Mouse (Mus musculus): ENCODE measurements at regions not wholly inside any gene's neighbourhood (a gene's known extent, or its start where the extent isn't known, plus 50 kb on each side); places are given as distances from the start of the nearest gene placed in this dataset.

GRCm38 (mm10) chr16:85743022-85743421 is 59.9 kb downstream of the Adamts1 start:
- DNase-seq (ENCODE audit: low spot score) = no peak

DNA sequence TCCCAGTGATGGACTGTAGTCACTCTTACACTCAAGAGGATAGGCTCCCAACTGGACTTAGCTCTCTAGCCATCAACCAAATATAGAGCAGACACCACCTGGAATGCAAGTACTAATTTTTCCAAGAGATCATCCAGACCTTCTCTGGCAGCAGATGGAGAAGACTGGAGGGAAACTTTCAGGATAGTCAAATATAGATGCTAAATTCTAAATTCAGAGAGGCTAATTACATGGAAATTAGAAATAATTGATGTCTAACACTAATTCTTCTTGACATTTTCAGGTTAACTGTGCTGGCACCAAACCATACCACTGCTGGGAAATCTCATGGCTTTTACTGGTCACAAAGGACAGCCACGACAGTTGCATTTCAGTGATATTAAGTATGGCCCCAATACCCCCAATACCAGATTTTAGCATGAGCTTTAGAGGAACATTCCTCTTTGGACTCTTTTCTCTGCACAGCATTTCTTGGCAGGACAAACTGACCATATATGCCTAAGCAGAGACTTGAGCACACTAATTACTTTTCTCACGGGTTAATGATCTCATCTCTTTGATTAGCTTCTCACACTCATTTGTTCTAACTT is 64.2 kb downstream of the Adamts1 start:
- no peak for DNase-seq (ENCODE audit: low spot score)

DNA sequence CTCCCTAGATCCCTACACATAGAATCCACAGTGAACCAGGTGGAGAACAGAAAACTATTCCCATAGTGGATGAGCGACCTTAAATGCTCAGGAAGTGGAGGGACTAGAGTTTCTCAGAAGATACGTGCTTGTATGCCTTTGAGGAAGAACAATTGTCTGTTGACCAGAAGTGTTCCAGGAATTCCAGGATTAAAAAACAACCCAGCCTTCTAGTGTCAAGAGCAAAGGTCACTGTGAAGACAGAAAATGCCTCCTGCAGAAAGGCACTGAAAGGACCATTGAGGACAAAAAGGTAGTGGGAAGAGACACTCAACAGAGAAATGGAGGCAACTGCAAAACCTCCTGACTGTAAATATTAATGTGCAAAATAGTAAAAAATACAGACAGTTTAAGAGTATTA is 74.9 kb downstream of the Adamts1 start:
- no peak for DNase-seq (ENCODE audit: low spot score)

GRCm38 (mm10) chr16:85721968-85722367 is 80.9 kb downstream of the Adamts1 start:
- DNase-seq (ENCODE audit: low spot score) = peak; percentile 4

- DNase-seq (ENCODE audit: low spot score) = no peak
Observed at GRCm38 (mm10) chr16:85712291-85712690, 90.6 kb downstream of the Adamts1 start.

- DNase-seq (ENCODE audit: low spot score) = no peak
Observed at GRCm38 (mm10) chr16:85704254-85705020, 98.5 kb downstream of the Adamts1 start.

- no peak for DNase-seq (ENCODE audit: low spot score)
Observed at GRCm38 (mm10) chr16:85702889-85703480, 99.9 kb downstream of the Adamts1 start.

GRCm38 (mm10) chr16:85699329-85699728 is 103.6 kb downstream of the Adamts1 start:
- DNase-seq (ENCODE audit: low spot score) = no peak

DNA sequence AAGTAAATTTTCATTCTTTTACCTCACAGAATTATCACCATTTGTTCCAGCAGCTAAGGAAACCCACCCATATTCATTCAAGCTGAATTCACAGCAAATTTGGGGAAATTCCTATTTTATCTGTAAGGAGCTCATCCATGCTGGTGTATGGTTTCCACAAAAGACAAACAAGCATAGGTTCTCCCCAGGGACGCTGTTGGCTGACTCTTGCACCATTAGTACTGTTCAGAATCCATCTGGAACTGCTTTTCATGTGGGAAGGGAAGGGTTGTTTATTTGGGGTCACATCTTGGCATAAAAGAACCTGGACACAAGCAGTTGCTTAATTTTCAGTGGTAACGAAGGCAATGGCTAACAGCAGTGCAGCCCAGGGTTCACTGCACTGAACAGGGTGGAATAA is 120.2 kb downstream of the Adamts1 start:
- no peak for DNase-seq (ENCODE audit: low spot score)

- no peak for DNase-seq (ENCODE audit: low spot score)
Observed at GRCm38 (mm10) chr16:85680351-85680750, 122.6 kb downstream of the Adamts1 start.

DNA sequence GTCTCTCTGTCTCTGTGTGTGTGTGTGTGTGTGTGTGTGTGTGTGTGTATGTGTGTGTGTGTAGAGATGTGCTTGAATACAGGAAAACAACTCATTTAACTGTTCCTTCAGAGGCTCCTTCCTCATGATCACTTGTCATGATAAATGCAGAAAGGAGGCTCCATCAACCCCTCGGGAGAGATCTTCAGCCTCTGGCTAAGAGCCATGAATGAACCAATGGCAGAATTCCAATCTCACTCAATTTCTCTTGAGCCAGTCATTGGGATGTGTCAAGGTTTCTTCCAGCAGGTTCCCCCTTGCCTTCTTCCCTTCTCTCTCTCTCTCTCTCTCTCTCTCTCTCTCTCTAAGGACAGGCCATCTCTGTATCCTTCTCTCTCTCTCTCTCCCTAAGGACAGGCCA is 124.1 kb downstream of the Adamts1 start:
- no peak for DNase-seq (ENCODE audit: low spot score)

- DNase-seq (ENCODE audit: low spot score) = no peak
Observed at GRCm38 (mm10) chr16:85678228-85678627, 124.7 kb downstream of the Adamts1 start.

DNA sequence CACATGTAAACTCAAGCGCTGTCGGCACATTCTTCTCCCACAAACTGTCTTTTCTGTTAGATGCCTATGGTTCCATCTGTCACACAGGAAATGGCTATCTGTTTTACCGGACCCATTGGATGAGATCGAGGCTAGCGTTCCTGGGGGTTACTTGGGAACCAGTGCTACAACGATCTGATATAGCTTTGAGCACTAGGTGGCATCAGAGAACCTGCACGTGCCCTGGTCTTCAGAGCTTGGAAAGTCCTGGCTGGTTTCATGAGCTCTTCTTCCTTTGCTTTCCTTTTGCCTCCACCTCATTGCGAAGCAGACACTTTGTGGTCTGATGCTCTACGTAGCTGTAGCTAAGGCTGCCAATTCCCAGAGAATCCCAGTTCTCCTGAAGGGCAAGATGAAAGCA is 123.8 kb upstream of the Cyyr1 start:
- DNase-seq (ENCODE audit: low spot score) = peak; percentile 10

DNA sequence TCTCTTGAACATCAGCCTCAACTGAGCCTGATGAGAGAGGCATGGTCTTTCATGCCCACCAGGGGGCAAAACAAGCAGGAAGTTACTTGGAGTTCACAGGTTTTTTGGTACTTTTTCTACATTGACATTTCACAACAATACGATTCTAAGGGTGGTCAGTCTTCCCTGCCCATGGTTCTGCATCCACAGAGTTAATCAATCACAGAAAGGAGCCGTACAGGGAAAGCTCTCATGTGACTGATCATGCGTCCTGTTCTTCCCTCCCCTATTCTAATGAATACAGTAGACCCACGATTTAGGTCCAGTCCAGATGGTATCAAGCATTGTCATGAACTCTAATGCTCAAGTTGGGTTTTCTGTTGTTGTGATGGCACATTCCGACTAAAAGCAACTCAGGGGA is 115.6 kb upstream of the Cyyr1 start:
- DNase-seq (ENCODE audit: low spot score) = no peak

DNA sequence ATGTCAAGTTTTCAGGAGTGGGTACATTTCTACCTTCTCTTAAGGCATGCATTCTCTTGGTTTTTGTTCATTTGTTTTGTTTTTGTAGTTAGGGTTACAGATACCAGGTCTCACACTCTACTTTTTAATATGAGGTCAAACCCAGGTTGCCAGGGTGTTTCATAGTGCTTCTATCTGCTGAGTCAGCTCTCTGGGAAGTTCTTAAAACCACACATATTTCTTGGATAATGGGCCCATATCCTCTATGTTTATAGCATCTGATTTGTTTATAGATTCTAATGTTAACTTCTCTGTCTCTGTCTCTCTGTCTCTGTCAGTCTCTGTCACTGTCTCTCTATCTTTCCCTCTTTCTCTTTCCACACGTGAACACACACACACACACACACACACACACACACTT is 114.6 kb upstream of the Cyyr1 start:
- DNase-seq (ENCODE audit: low spot score) = no peak

DNA sequence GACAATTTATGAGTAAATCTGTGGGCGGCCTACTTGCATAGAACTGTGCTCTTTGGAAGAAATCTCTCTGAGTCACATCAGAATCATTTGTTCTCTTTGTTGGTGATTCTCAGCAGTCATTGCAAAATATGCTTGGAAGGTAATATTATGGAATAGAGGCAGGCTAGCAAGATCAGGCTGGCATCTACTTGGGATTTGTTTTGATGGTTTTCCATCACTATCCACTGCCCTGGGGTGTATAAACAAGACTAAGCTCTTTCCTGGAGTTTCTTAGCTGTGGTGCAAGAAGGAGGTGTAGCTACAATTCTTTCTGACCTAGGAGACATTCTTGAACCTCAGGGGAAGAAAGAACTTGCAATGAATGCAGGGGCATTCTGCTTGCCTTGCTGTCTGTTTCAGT is 96.3 kb upstream of the Cyyr1 start:
- no peak for DNase-seq (ENCODE audit: low spot score)

DNA sequence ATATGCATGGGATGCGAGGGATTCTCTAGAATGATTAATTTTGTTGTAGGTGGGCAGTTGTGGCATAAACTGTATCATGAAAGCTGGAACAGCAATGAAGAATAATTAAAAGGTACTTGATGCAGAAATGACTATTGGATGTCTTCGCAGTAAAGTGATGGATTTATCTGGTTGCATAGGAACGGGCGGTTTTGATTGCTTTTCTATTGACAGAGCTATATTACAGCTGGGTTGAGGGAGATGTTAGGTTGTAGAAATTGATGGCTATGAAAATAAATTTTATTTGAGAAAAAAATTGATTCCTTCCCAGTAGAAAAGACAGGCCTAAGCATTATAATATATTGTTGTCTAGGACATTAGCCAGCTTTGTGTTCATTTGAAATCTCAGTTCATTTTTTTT is 87.8 kb upstream of the Cyyr1 start:
- DNase-seq (ENCODE audit: low spot score) = no peak

GRCm38 (mm10) chr16:85637079-85637478 is 83.9 kb upstream of the Cyyr1 start:
- no peak for DNase-seq (ENCODE audit: low spot score)

DNA sequence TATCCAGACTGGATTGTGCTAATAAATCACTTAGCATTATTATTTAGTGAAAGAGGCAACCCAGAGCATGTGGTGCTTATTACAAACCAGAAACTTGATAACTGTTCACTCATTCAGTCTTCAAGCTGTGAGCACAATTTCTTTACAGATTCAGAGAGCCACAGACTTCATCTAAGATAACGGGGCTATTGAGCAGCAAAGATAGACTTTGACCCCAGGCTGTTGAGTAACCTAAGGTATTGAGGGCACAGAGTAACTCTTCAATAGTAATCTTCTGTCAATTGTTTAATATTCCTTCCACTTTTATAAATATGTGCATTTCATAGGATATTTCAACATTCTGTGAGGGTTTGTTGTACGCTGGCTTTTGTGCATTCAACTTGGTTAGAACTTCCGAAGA is 76.5 kb upstream of the Cyyr1 start:
- DNase-seq (ENCODE audit: low spot score) = no peak

DNA sequence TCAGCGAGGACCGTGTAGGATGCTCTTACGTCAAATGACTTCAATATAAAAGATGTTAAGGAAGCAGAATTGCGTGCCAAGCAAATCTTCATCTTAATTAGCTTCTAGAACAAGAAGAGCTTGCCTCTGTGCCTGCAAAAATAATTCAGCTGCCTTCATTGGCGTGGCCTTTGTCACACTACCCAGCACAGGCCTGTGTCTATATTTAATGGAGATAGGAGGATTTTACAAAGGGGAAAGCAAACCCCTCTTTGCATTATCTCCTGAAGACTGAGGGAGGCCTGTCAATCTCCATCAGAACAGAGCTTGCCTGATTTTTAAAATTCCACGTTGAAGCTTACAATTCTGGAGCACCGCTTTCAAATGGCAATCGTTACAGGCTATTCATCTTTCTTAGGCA is 71.3 kb upstream of the Cyyr1 start:
- DNase-seq (ENCODE audit: low spot score) = no peak

DNA sequence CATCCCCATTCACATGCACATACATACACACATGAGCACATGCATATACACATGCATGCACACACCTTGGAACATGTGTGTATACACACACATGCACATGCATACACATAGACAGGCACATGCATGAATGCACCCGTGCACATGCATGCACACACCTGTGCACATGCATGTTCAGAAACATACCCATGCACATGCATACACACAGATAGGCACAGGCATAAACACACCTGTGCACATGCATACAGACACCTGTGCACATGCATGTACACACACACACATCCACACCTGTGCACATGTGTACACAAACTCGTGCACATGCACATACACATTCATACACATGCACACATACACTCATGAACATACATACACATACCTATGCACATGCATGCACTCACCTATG is 50.9 kb upstream of the Cyyr1 start:
- DNase-seq (ENCODE audit: low spot score) = no peak

All from ovary, postnatal 36 days (tissue).